Mouse (Mus musculus) ovary, postnatal 10 days (tissue): ENCODE measurements at regions not wholly inside any gene's neighbourhood (a gene's known extent, or its start where the extent isn't known, plus 50 kb on each side); places are given as distances from the start of the nearest gene placed in this dataset.

ENCODE experiments used
- DNase-seq: peaks from one replicate; pipeline ENCODE4 v3.0.0; 2022; ENCODE audit warnings: low spot score

DNA sequence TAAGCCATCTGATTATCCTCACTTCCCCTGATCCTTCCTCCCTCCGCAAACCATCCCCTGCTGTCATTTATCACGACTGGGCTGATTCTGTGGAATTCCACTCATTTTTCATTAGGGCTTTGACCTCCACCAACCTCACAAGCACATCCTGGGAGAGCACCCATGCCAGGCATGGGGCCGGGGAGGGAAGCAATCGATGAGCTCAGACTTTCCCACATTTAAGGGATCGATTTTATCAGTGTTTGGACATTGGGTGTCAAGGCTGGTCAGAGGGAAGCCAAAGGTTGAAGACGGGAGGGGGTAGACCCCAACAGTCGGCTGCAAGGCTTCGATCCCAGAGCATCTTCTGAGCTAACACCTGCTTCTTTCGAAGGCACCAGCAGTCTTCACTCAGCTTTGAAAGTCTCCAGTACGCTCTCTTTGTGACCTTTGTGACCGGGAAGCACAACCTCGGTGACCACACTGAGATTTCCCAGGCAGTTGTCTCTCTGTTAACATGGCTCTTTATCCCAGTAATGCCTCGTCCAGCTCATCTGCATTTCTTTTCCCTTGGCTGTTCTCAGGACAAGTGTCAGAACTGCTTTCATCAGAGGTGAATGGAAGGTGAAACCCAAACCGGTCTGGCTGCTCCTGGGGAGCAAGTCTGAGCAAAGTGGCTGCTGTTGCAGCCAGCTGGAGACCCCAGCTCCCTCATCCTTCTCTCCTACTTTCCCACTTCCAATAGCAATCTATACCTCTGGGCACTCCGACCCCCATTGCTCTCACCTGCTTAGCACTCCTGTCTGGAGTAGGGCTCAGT is 53.7 kb upstream of the Sox9 start:
- no peak for DNase-seq
